Mouse (Mus musculus) cerebellum, postnatal 25 days (tissue): ENCODE data around the gene Ncam1.

Experiments used
- DNase-seq, 2 experiments: peaks; one replicate each; pipeline ENCODE4 v3.0.0; 2021; ENCODE audit warnings: mixed read lengths in 2 of 2

Gene Ncam1

GRCm38 (mm10) chr9:49798806-49799205 is at the start of gene Ncam1:
Gene Ncam1 (minus strand): TSS chr9:49798925.
- DNase-seq = peak; percentile 94 to 96

- peak; percentile 13 to 48 for DNase-seq
These were observed 35.3 kb upstream of the Ncam1 start for GRCm38 (mm10) chr9:49834013-49834412.

- DNase-seq = no peak
These were observed 28.9 kb upstream of the Ncam1 start for GRCm38 (mm10) chr9:49827671-49828070.

GRCm38 (mm10) chr9:49816115-49816650 is 17.5 kb upstream of the Ncam1 start:
- DNase-seq = no peak

GRCm38 (mm10) chr9:49814442-49814841 is 15.7 kb upstream of the Ncam1 start:
- DNase-seq = no peak

GRCm38 (mm10) chr9:49803222-49803621 is 4.5 kb upstream of the Ncam1 start:
- DNase-seq = no peak

GRCm38 (mm10) chr9:49797821-49798571 is 729 bp downstream of the Ncam1 start:
- DNase-seq = peak; percentile 87 to 89

GRCm38 (mm10) chr9:49797508-49797820 is 1.3 kb downstream of the Ncam1 start:
- no peak for DNase-seq

- DNase-seq = peak; percentile 84 to 89
These were observed 1.9 kb downstream of the Ncam1 start for GRCm38 (mm10) chr9:49796618-49797507.

GRCm38 (mm10) chr9:49795881-49796280 is 2.8 kb downstream of the Ncam1 start:
- DNase-seq = no peak

GRCm38 (mm10) chr9:49793987-49794550 is 4.7 kb downstream of the Ncam1 start:
- DNase-seq = no peak

GRCm38 (mm10) chr9:49793241-49793640 is 5.5 kb downstream of the Ncam1 start:
- no peak for DNase-seq

- peak in 1 of 2 experiments; percentile 36 for DNase-seq
These were observed 6.1 kb downstream of the Ncam1 start for GRCm38 (mm10) chr9:49792646-49793045.

GRCm38 (mm10) chr9:49781016-49781772 is 17.5 kb downstream of the Ncam1 start:
- no peak for DNase-seq

GRCm38 (mm10) chr9:49777015-49777637 is 21.6 kb downstream of the Ncam1 start:
- DNase-seq = no peak

- DNase-seq = no peak
These were observed 32.1 kb downstream of the Ncam1 start for GRCm38 (mm10) chr9:49766634-49767033.

- DNase-seq = no peak
These were observed 38.2 kb downstream of the Ncam1 start for GRCm38 (mm10) chr9:49760571-49760970.

- peak; percentile 74 to 76 for DNase-seq
These were observed 40.3 kb downstream of the Ncam1 start for GRCm38 (mm10) chr9:49758436-49758835.

- DNase-seq = peak; percentile 82
These were observed 40.7 kb downstream of the Ncam1 start for GRCm38 (mm10) chr9:49757986-49758385.

- peak; percentile 49 to 65 for DNase-seq
These were observed 41.1 kb downstream of the Ncam1 start for GRCm38 (mm10) chr9:49757582-49757981.

- DNase-seq = no peak
These were observed 42.0 kb downstream of the Ncam1 start for GRCm38 (mm10) chr9:49756725-49757124.

- DNase-seq = peak in 1 of 2 experiments; percentile 30
These were observed 43.5 kb downstream of the Ncam1 start for GRCm38 (mm10) chr9:49755214-49755613.
